Mouse (Mus musculus) embryonic facial prominence, embryonic 15.5 days (tissue): ENCODE data around the gene L3mbtl4. TPM values are rescaled to one million over a fixed set of nuclear protein-coding genes. Genes with fewer than 3 reads are reported as not detected.
"Not testable (repeated sequence)": the region's sequence is repeated elsewhere in the genome, so short reads cannot be mapped to it uniquely, and the experiment has no call there.

ENCODE experiments used
- ATAC-seq: fragments of 200-750 bp; cut with Nextera tagmentation; 2 replicates; pipeline ENCODE4 v1.8.0; 2017; ENCODE audit warnings: low read depth, moderate TSS enrichment; ENCODE audit not compliant: insufficient number of reproducible peaks, low FRiP score, low TSS enrichment
- H3K27ac ChIP-seq: fragments of 300-500 bp; sonication (generic); replicated peaks from 2 replicates; pipeline ENCODE4 v1.5.1; 2015; ENCODE audit warnings: mild to moderate bottlenecking, inconsistent platforms
- H3K27me3 ChIP-seq: fragments of 300-500 bp; sonication (generic); 2 replicates; pipeline ENCODE4 v1.6.1; 2015; ENCODE audit warnings: inconsistent platforms
- H3K36me3 ChIP-seq: fragments of 300-500 bp; sonication (generic); 2 replicates; pipeline ENCODE4 v1.6.1; 2015; ENCODE audit warnings: mild to moderate bottlenecking, inconsistent platforms
- H3K4me1 ChIP-seq: fragments of 300-500 bp; sonication (generic); 2 replicates; pipeline ENCODE4 v1.6.1; 2015; ENCODE audit warnings: inconsistent platforms
- H3K4me2 ChIP-seq: fragments of 300-500 bp; sonication (generic); replicated peaks from 2 replicates; pipeline ENCODE4 v1.6.1; 2015; ENCODE audit warnings: mild to moderate bottlenecking, inconsistent platforms
- H3K4me3 ChIP-seq: fragments of 300-500 bp; sonication (generic); replicated peaks from 2 replicates; pipeline ENCODE4 v1.5.1; 2015; ENCODE audit warnings: mild to moderate bottlenecking, inconsistent platforms
- H3K9ac ChIP-seq: fragments of 300-500 bp; sonication (generic); 2 replicates; pipeline ENCODE4 v1.6.1; 2015; ENCODE audit warnings: inconsistent platforms
- H3K9me3 ChIP-seq: fragments of 300-500 bp; sonication (generic); replicated peaks from 2 replicates; pipeline ENCODE4 v1.6.1; 2016; ENCODE audit warnings: inconsistent platforms
- WGBS: fragments of 180-500 bp; shearing (Covaris S2); methylation state at CpG from one replicate; pipeline ENCODE4 v1.1.7; 2015; 5-methylcytosine and 5-hydroxymethylcytosine counted together
- polyA plus RNA-seq: library from polyadenylated mRNA; unstranded; fragments of >200 nt; fragmentation: Nextera tagmentation; extraction: Ambion mirVana; gene quantifications from 2 replicates; pipeline ENCODE4 v1.2.1, GENCODE M21; 2015

The L3mbtl4 gene
- polyA plus RNA-seq, 1 experiment from 2014 or later: not detected

DNA sequence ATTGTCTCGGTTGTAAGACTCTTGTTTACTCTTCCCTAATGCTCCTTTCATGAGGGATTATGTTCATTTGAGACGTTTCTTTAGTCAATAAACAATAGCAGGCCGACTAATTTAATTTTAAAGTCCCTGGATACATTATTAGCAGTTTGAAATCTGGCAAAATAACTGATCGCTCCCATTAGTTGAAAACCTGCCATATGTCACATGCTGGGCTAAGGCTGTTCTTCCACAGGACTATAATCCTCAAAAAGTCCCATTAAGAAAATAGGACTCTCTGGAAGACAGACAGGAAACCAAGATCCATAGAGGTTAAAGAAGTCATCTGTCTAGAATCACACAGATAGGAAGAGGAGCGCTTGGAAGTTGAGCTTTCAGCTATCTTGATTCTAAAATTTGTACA lies 114.9 kb downstream of the L3mbtl4 start:
- Histone ChIP-seq H3K9me3 (no peaks in the 10 kb centered on the region), H3K9ac (no peak overlapping the region)

GRCm38 (mm10) chr17:68405993-68406392 lies 132.4 kb downstream of the L3mbtl4 start:
- no peaks in the 10 kb centered on the region for H3K4me1 ChIP-seq
- no peaks in the 10 kb centered on the region for H3K27me3 ChIP-seq
- no peak overlapping the region for H3K4me3 ChIP-seq
- H3K27ac ChIP-seq: no peak overlapping the region
- no peak overlapping the region for H3K9ac ChIP-seq
- no peak overlapping the region for H3K4me2 ChIP-seq
- no peak for ATAC-seq
- no peaks in the 10 kb centered on the region for H3K9me3 ChIP-seq
- no peaks in the 10 kb centered on the region for H3K36me3 ChIP-seq
- WGBS: 45% methylated on average over 1 of the region's 1 CpGs

More for the DNA sequence above, 114.9 kb downstream of the L3mbtl4 start:
- H3K4me1 ChIP-seq: no peaks in the 10 kb centered on the region
- WGBS: 48% methylated on average over 5 of the region's 5 CpGs
- H3K27me3 ChIP-seq: no peaks in the 10 kb centered on the region
- H3K4me3 ChIP-seq: no peak overlapping the region
- no peak overlapping the region for H3K27ac ChIP-seq
- H3K36me3 ChIP-seq: no peaks in the 10 kb centered on the region
- no peak overlapping the region for H3K4me2 ChIP-seq
- ATAC-seq: no peak

DNA sequence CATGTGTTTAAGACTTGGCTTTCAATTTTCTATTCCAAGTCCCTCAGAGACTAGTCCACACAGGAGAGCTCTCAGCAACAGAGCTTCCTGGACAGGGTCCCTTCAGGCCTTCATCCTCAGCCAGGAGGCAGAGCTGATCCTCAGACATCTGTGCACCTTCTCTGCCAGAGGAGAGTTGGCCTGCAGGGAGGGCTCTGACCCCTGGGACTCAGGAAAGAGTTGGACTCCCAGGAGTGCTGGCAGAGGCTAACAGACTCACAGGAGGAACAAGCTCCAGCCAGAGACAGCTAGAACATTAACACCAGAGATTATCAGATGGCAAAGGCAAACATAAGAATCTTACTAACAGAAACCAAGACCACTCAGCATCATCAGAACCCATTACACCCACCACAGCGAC lies 133.5 kb downstream of the L3mbtl4 start:
- H3K27me3 ChIP-seq, H3K4me2 ChIP-seq, H3K9me3 ChIP-seq, H3K36me3 ChIP-seq, H3K27ac ChIP-seq, H3K4me3 ChIP-seq, H3K9ac ChIP-seq, ATAC-seq, H3K4me1 ChIP-seq: not testable (repeated sequence)
- 69% methylated on average over 1 of the region's 1 CpGs for WGBS

DNA sequence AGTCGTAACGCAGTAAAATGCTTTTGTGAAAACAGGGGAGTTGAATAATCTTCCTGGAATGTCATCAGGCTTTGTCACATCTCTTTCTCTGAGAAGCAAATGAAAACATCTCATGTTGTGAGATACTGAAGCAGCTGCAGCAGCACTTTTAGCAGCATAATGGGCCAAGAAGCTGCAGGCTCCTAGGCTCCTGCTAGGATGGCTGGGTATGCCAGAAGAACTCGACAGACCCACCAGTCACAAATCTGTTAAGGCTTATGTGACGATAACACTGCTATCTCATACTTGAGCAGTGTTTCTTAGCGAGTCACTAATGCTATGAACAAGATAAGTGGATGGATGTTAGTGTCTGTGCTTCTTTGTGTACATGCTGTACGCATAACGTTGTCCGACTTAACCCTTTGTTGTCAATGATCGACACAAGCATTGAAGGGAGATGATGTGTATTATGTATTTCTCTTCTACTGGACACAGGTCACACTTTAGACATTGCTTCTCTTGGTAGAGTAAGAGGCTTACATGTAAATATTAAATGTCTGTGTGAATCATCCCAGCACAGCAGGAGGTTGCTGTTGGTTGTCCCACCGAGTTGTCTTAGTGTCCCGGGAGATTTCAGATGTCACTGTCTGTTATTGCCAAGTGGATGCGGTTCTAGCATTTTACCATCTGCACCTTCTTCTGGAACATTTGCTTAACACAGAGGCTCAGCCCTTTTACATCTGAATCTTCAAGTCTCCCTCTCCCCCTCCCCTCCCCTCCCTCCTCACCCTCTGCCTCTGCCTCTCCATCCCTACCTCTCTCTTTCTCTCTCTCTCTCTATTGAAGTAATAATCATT lies 149.3 kb downstream of the L3mbtl4 start:
- Histone ChIP-seq H3K4me1 (no peaks in the 10 kb centered on the region), H3K27me3 (no peaks in the 10 kb centered on the region), H3K9me3 (no peaks in the 10 kb centered on the region), H3K27ac (no peak overlapping the region), H3K4me2 (no peak overlapping the region), H3K36me3 (no peaks in the 10 kb centered on the region), H3K9ac (no peak overlapping the region), H3K4me3 (no peak overlapping the region)
- WGBS: 62% methylated on average over 12 of the region's 12 CpGs
- ATAC-seq: no peak

GRCm38 (mm10) chr17:68433576-68433975 lies 160.0 kb downstream of the L3mbtl4 start:
- H3K4me1 ChIP-seq: no peaks in the 10 kb centered on the region
- H3K4me2 ChIP-seq: no peak overlapping the region
- H3K36me3 ChIP-seq: no peaks in the 10 kb centered on the region
- no peak overlapping the region for H3K27ac ChIP-seq
- WGBS: 54% methylated on average over 5 of the region's 5 CpGs
- no peaks in the 10 kb centered on the region for H3K27me3 ChIP-seq
- no peaks in the 10 kb centered on the region for H3K9me3 ChIP-seq
- no peak overlapping the region for H3K4me3 ChIP-seq
- no peak overlapping the region for H3K9ac ChIP-seq
- ATAC-seq: no peak

GRCm38 (mm10) chr17:68450921-68451320 lies 177.3 kb downstream of the L3mbtl4 start:
- no peaks in the 10 kb centered on the region for H3K4me1 ChIP-seq
- H3K27me3 ChIP-seq: no peaks in the 10 kb centered on the region
- no peak overlapping the region for H3K4me3 ChIP-seq
- no peak overlapping the region for H3K4me2 ChIP-seq
- no peaks in the 10 kb centered on the region for H3K9me3 ChIP-seq
- no peaks in the 10 kb centered on the region for H3K36me3 ChIP-seq
- no peak overlapping the region for H3K9ac ChIP-seq
- ATAC-seq: no peak
- no peak overlapping the region for H3K27ac ChIP-seq
- WGBS: 72% methylated on average over 1 of the region's 1 CpGs

DNA sequence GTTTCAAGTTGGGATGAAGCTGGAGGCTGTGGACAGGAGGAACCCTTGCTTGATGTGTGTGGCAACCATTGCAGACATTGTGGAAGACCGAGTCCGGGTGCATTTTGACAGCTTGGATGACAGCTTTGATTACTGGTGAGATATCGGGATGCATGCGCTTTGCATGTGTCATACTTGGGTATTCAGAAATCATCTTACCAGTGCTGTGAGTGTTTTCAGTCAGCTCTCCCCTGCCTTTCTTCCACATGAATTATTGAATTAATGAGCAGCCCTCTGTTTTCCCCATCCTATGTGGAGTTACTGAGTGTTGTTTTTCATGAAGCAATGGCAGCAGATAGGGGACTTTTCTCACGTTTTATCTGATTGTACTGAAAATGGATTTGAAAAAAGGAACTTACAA lies 187.9 kb downstream of the L3mbtl4 start:
- H3K9ac ChIP-seq: no peak overlapping the region
- no peak overlapping the region for H3K27ac ChIP-seq
- no peak for ATAC-seq
- no peaks in the 10 kb centered on the region for H3K27me3 ChIP-seq
- H3K4me3 ChIP-seq: no peak overlapping the region
- WGBS: 79% methylated on average over 5 of the region's 5 CpGs
- H3K36me3 ChIP-seq: no peaks in the 10 kb centered on the region
- H3K4me1 ChIP-seq: no peaks in the 10 kb centered on the region
- no peaks in the 10 kb centered on the region for H3K9me3 ChIP-seq
- no peak overlapping the region for H3K4me2 ChIP-seq

- H3K4me2 ChIP-seq: no peak overlapping the region
- no peak overlapping the region for H3K4me3 ChIP-seq
- no peak overlapping the region for H3K9ac ChIP-seq
- no peak overlapping the region for H3K27ac ChIP-seq
- no peaks in the 10 kb centered on the region for H3K36me3 ChIP-seq
- H3K4me1 ChIP-seq: no peaks in the 10 kb centered on the region
- ATAC-seq: no peak
- H3K9me3 ChIP-seq: no peaks in the 10 kb centered on the region
- H3K27me3 ChIP-seq: no peaks in the 10 kb centered on the region
- WGBS: 67% methylated on average over 1 of the region's 1 CpGs
Measured at GRCm38 (mm10) chr17:68467311-68467710, 193.7 kb downstream of the L3mbtl4 start.

- H3K27me3 ChIP-seq: no peaks in the 10 kb centered on the region
- H3K9ac ChIP-seq: no peak overlapping the region
- no peak for ATAC-seq
- H3K4me1 ChIP-seq: no peaks in the 10 kb centered on the region
- no peak overlapping the region for H3K27ac ChIP-seq
- 81% methylated on average over 4 of the region's 4 CpGs for WGBS
- no peaks in the 10 kb centered on the region for H3K36me3 ChIP-seq
- H3K4me2 ChIP-seq: no peak overlapping the region
- H3K9me3 ChIP-seq: no peaks in the 10 kb centered on the region
- no peak overlapping the region for H3K4me3 ChIP-seq
Measured at GRCm38 (mm10) chr17:68490065-68490691, 216.6 kb downstream of the L3mbtl4 start.

GRCm38 (mm10) chr17:68492231-68492630 lies 218.6 kb downstream of the L3mbtl4 start:
- WGBS: 80% methylated on average over 3 of the region's 3 CpGs
- Histone ChIP-seq H3K4me1 (no peaks in the 10 kb centered on the region), H3K9ac (no peak overlapping the region), H3K27ac (no peak overlapping the region), H3K9me3 (no peaks in the 10 kb centered on the region), H3K4me2 (no peak overlapping the region), H3K27me3 (no peaks in the 10 kb centered on the region), H3K36me3 (no peaks in the 10 kb centered on the region), H3K4me3 (no peak overlapping the region)
- no peak for ATAC-seq

DNA sequence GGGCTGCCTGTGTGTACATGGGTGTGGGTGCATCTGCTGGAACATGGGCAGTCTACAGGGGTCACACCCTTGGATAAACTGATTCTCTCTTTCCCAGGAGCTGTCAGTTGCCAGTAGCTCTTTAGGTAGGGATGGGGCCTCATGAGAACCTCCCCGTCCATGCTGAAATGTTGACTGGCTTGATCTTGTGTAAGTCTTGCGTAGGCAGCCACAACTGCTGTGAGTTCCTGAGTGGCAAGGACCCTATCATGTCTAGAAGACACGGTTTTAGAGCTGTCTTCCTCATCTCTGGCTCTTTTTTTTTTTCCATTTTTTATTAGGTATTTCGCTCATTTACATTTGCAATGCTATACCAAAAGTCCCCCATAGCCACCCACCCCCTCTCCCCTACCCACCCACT lies 229.4 kb downstream of the L3mbtl4 start:
- not testable (repeated sequence) for H3K9ac ChIP-seq, H3K36me3 ChIP-seq, ATAC-seq, H3K4me3 ChIP-seq, H3K4me1 ChIP-seq, H3K9me3 ChIP-seq, H3K27me3 ChIP-seq, H3K27ac ChIP-seq, H3K4me2 ChIP-seq
- 77% methylated on average over 2 of the region's 4 CpGs for WGBS

DNA sequence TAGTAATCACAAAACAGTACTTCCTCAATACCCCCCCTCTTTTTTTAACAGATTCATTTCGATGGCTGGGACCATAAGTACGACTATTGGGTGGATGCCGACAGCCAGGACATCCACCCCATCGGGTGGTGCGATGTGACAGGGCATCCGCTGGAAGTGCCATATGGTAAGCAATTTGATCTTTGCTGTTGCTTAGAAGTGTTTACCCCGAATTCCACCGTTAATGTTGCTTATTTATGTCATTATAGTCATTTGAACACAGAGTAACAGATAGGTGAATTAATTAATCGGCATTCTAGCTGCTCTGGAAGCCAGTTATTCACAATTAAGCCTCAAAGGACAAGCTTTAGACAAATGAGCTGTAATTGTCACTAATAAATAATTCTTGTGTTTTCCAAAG lies 286.1 kb downstream of the L3mbtl4 start:
- Histone ChIP-seq H3K4me3 (no peak overlapping the region), H3K4me2 (no peak overlapping the region), H3K36me3 (no peaks in the 10 kb centered on the region), H3K27me3 (no peaks in the 10 kb centered on the region), H3K27ac (no peak overlapping the region), H3K4me1 (no peaks in the 10 kb centered on the region), H3K9ac (no peak overlapping the region), H3K9me3 (no peaks in the 10 kb centered on the region)
- no peak for ATAC-seq
- WGBS: 73% methylated on average over 9 of the region's 9 CpGs
